Mouse (Mus musculus) adrenal gland, postnatal 10 days (tissue): Measurements from ENCODE around the gene Cnfn. TPM values are rescaled to one million over a fixed set of nuclear protein-coding genes. Genes with fewer than 3 reads are reported as not detected.
"Not testable (repeated sequence)": the region's sequence is repeated elsewhere in the genome, so short reads cannot be mapped to it uniquely, and the experiment has no call there.

Source experiments
- DNase-seq: peaks from one replicate; pipeline ENCODE4 v3.0.0; 2021; ENCODE audit warnings: mixed read lengths
- total RNA-seq, 2 experiments: library from RNA; stranded (reverse); gene quantifications; 2 replicates each; pipeline ENCODE4 v1.2.3; 2021

The Cnfn gene
- total RNA-seq, 2 experiments from 2014 or later, result not detected

DNA sequence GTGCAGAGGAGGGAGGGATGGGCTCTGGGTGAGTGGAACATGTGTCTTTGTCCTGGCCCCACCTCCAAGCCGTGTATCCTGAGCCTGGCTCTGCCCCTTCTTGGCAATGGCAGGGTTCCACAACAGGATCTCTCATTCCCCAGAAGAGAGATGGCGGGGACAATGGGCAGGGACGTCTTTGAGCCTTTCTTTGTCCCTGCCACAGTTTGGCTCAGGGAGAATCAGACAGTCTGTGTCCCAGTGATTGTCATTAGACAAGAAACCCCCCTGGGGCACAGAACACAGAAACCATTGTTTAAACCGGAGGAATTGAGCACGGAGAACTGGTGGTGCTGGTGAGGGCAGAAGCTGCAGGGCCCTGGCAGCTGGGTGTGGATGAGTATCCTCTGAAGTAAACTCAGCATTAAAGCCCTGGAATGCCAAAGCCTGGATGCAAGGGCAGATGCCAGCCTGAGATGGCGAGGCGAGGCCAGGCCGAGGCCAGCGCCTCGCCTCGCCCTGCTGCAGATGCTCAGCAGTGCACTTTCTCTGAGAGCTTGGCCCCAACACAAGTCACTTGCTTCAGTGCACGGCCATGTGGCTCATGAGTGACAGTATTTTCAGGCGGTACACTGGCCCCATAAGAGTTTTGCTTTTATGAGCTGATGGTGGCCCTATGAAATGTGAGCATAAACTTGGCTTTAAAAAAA, 3.4 kb downstream of the Cnfn start:
- no peak for DNase-seq

DNA sequence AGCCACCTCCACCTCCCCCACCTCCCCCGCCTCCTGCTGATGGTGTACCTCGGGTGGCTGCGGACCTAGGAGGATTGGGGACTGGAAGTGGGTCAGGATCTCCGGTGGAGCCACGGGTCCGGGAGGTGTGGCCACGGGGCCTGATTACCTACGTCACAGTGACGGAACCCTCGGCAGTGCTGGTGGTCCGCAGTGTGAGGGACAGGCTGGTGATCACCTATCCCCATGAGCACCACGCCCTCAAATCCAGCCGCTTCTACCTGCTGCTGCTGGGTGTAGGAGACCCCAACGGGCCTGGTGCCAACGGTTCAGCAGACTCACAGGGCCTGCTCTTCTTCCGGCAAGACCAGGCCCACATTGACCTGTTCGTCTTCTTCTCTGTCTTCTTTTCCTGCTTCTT, 5.9 kb downstream of the Cnfn start:
- no peak for DNase-seq

DNA sequence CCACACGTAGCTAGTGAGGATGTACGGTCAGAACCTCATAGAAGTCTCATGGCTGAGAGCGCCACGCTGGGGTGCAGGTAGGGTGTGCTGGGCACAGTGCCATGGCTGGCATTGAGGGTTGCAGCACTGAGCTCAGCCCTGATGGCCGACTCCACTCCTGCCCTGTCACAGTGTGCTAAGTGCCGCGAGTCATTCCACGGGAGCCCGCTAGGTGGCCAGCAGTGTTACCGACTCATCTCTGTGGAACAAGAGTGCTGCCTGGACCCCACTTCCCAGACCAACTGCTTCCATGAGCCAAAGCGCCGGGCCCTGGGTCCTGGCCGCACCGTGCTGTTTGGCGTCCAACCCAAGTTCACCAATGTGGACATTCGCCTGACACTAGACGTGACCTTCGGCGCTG, 6.4 kb downstream of the Cnfn start:
- peak; percentile 69 for DNase-seq

DNA sequence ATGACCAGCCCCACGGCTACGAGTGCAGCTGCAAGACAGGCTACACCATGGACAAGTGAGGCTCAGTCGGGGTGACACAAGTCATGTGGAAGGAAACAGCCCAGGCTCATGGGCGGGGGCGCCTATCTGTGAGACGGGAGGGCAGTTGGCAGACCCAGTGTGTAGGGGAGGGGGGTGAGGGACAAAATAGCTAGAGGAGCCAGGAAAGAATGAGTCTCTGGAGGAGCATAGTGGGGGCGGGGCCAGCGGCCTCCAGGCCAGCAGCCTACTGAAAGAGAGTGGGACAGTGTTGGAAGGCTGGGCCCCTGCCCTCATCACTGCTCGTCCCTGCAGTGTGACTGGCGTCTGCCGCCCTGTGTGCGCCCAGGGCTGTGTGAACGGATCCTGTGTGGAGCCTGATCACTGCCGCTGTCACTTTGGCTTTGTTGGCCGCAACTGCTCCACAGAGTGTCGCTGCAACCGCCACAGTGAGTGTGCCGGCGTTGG, 10.8 kb downstream of the Cnfn start:
- DNase-seq, result peak; percentile 49

DNA sequence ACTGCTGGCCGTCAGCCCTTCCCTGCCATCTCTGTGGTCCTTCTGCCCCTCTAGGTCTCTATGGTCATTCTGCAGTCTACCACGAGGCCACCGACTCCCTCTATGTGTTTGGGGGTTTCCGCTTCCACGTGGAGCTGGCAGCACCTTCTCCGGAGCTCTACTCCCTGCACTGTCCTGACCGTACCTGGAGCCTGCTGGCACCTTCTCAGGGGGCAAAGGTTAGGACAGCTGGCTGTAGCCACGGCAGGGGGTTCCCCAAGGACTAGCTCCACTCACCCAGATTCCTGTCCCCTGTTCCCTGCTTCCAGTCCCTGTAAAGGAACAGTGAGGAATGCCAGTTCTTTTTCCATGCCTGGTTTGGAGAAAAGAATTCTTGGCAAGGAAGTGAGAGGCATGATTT, 20.7 kb downstream of the Cnfn start:
- DNase-seq, result no peak

DNA sequence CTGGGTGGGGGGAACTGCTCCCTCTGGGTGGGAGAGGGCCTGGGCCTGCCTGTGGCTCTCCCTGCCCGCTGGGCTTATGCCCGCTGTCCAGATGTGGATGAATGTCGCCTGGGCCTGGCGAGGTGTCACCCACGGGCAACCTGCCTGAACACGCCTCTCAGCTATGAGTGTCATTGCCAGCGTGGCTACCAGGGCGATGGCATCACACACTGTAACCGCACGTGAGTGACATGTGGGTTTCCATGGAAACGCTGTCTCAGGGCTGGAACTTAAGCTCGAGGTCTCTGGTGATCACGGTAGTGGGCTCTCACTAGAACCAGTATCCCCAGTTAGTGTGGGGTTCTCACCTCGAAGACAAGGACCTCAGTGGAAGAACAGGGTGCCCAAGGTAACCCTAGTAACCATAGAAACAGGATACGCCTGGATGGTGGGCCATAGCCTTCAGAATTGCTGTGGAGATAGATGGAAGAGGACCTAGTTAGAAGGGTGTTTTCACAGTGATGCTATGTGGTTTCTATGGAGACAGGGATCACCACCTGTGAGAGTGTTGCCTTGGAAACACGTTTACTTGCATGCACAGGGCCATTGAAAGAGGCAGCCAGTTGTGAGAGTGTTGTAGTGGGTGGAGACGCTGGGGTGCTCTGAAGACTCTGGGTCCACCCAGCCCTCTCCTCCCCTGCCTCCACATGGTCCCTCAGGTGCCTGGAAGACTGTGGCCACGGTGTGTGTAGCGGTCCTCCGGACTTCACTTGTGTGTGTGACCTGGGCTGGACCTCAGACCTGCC, 28.3 kb downstream of the Cnfn start:
- DNase-seq, result no peak

DNA sequence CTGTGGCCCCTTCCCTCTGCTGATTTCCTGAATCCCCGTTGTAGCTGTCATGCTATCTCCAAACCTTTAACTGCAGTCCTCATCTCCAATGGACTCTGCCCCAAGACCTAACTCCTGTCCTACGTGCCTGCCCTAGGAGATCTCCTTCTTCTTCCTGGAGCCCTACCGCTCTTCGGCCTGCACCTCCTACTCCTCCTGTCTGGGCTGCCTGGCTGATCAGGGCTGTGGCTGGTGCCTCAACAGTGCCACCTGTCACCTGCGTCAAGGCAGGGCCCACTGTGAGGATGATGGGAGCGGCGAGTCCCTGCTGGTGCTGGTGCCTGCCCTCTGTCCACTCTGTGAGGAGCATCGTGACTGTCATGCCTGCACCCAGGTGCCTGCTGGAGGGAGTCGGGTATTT, 30.2 kb downstream of the Cnfn start:
- no peak for DNase-seq

DNA sequence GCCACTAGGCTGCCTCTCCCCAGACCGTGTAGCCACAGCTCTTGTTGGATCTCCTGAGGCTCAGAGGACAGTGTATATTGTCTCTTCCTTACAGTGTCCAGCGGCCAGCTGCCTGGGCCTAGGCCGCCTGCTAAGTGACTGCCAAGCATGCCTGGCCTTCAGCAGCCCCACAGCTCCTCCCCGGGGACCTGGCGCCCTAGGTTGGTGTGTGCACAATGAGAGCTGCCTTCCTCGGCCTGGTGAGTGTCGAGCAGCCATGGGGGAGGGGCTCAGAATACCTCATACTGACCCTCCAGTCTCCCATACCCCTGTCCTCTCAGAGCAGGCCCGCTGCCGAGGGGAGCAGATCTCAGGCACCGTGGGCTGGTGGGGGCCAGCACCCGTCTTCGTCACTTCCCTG, 35.1 kb downstream of the Cnfn start:
- DNase-seq, result peak; percentile 54

DNA sequence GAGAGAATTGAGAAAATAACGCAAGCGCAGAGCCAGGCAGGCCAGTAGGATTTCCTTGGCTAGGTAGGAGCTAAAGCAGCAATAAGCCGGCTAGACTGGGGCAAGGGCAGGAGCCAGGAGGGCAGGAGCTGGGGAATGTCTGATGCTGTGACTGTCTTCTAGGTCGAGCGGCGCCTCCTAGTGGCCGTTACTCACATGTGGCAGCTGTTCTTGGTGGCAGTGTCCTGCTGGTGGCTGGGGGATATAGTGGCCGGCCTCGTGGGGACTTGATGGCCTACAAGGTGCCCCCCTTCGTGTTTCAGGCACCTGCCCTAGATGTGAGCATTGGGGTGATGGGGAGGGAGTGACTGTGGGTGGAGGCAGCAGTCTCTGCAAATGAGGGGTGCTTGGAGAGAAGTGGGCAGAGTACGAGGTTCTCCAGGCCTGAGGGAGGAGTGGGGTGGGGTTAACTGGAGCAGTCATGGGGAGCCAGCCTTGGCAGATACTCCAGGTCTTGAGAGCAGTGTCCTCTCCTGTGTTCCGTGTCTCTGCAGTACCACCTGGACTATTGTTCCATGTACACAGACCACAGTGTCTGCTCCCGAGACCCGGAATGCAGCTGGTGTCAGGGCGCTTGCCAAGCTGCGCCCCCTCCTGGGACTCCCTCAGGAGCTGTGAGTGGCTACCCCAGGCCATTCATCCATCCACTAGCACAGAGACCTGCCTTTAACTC, 35.8 kb downstream of the Cnfn start:
- DNase-seq, result peak; percentile 81

DNA sequence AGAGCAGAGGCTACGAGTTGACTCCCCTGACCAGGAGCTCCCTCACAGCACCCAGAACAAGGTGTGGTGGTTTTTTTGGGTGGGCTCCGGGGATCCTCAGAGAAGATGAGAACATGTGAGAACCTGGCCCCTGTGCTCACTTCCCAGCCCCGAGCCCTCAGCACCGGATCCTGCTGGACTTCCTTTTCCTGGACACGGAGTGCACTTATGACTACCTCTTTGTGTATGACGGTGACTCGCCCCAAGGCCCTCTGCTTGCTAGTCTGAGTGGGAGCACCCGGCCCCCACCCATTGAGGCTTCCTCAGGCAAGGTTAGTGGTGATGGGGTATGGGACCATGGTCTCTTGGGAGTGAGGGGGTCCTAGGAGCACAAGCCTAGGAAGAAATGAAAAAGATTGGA, 43.3 kb downstream of the Cnfn start:
- no peak for DNase-seq

DNA sequence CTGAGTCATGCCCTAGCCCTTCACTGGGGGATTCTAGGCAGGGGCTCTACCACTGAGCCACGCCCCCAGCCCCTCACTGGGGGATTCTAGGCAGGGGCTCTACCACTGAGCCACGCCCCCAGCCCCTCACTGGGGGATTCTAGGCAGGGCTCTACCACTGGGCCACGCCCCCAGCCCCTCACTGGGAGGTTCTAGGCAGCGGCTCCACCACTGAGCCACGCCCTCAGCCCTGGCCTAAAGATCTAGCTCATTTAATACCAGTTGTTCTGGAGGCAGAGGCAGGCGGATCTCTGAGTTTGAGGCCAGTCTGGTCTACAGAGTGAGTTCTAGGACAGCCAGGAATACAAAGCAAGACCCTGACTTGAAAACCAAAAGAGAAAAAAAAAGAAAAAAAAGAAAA, 44.1 kb downstream of the Cnfn start:
- not testable (repeated sequence) for DNase-seq

DNA sequence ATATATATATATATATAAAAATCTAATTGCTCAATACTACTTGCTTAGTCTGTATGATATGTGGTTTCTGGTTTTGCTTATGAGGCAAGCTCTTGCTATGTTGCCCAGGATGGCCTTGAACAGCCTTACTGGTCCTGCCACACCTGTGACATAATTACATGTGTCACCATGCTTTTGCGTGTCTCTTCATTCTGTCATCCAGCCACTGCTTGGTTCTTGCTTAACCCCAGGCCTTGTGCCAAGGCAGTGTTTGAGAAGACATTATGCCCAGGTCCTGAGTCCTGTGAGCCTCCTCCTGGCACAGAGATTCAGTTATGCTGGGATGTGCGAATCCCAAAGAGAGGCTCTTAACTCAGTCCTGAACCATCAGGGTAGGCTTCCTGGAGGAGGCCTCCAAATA, 46.3 kb downstream of the Cnfn start:
- peak; percentile 66 for DNase-seq

DNA sequence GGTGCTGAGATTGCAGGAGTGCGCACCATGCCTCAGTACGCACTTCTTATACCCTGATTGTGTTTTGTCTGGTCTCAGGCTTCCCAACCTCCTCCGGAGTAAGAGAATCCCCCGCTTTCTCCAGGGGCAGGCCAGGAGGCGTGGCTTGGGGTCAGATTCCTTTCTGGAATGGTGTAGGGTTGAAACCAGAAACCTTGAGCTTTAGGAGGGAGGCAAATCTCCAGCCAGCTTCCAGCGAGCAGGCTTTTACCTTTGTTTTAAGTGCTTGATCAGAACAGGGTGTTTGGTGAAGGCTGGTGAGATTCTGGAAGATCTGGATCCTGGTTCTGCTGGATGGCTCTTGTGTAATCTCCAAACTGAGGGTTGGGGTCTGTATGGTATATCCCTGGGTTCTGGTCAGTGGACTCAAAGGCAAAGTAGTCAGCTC, 47.5 kb downstream of the Cnfn start:
- peak; percentile 62 for DNase-seq

Other genes starting within 250 kb of the Cnfn start
- 1 to 10 TPM; 2.3 to 3.6 TPM for gene Pou2f2, start 190.0 kb downstream of the Cnfn start, total RNA-seq
- gene Dedd2, start 149.1 kb downstream of the Cnfn start, total RNA-seq, result 10 to 100 TPM; 14.8 to 16.9 TPM
- gene Zfp526, start 148.3 kb downstream of the Cnfn start, total RNA-seq, result 10 to 100 TPM in 1 of 2 experiments, 1 to 10 TPM in 1; 9.2 to 11.8 TPM
- gene Gsk3a, start 131.9 kb downstream of the Cnfn start, total RNA-seq, result 10 to 100 TPM; 92.5 to 96.7 TPM
- 10 to 100 TPM; 33.0 to 42.3 TPM for gene Erf, start 119.0 kb downstream of the Cnfn start, total RNA-seq
- gene Cic, start 102.0 kb downstream of the Cnfn start, total RNA-seq, result 100 to 1,000 TPM in 1 of 2 experiments, 10 to 100 TPM in 1; 92.7 to 116 TPM
- gene Pafah1b3, start 71.7 kb downstream of the Cnfn start, total RNA-seq, result 10 to 100 TPM; 38.1 to 39.7 TPM
- not detected for gene Prr19, start 68.3 kb downstream of the Cnfn start, total RNA-seq
- gene Tmem145, start 63.6 kb downstream of the Cnfn start, total RNA-seq, result 1 to 10 TPM; 1.1 to 2.2 TPM
- 10 to 100 TPM; 31.1 to 41.0 TPM for gene Megf8, start 52.6 kb downstream of the Cnfn start, total RNA-seq
- 100 to 1,000 TPM; 391 to 441 TPM for gene Lipe, start 29.0 kb upstream of the Cnfn start, total RNA-seq
- gene Cxcl17, start 43.2 kb upstream of the Cnfn start, total RNA-seq, result not detected
- 10 to 100 TPM; 16.0 to 21.7 TPM for gene Ceacam1, start 107.9 kb upstream of the Cnfn start, total RNA-seq
- gene Ceacam2, start 170.1 kb upstream of the Cnfn start, total RNA-seq, result 1 to 10 TPM; 2.0 to 3.4 TPM
- gene Erich4, start 246.2 kb upstream of the Cnfn start, total RNA-seq, result not detected
- 10 to 100 TPM; 36.2 to 51.7 TPM for gene Dmac2, start 249.7 kb upstream of the Cnfn start, total RNA-seq